Mouse (Mus musculus) lung, embryonic 15.5 days (tissue): ENCODE measurements around the gene Proser2. TPM values are rescaled to one million over a fixed set of nuclear protein-coding genes. Genes with fewer than 3 reads are reported as not detected.

Experiments used
- ATAC-seq: fragments of 200-750 bp; cut with Nextera tagmentation; 2 replicates; pipeline ENCODE4 v1.8.0; 2017; ENCODE audit warnings: moderate number of reproducible peaks, borderline replicate concordance; ENCODE audit not compliant: low FRiP score, low TSS enrichment; ENCODE audit errors: extremely low read depth
- H3K27ac ChIP-seq: fragments of 300-500 bp; sonication (generic); 2 replicates; pipeline ENCODE4 v1.5.1; 2015; ENCODE audit warnings: moderate library complexity, mild to moderate bottlenecking, inconsistent platforms
- H3K27me3 ChIP-seq: fragments of 300-500 bp; sonication (generic); 2 replicates; pipeline ENCODE4 v1.6.1; 2015; ENCODE audit warnings: inconsistent platforms
- H3K36me3 ChIP-seq: fragments of 300-500 bp; sonication (generic); 2 replicates; pipeline ENCODE4 v1.6.1; 2015; ENCODE audit warnings: inconsistent platforms
- H3K4me1 ChIP-seq: fragments of 300-500 bp; sonication (generic); 2 replicates; pipeline ENCODE4 v1.6.1; 2015; ENCODE audit warnings: inconsistent platforms
- H3K4me2 ChIP-seq: fragments of 300-500 bp; sonication (generic); 2 replicates; pipeline ENCODE4 v1.6.1; 2015; ENCODE audit warnings: inconsistent platforms, mild to moderate bottlenecking, moderate library complexity
- H3K4me3 ChIP-seq: fragments of 300-500 bp; sonication (generic); 2 replicates; pipeline ENCODE4 v1.5.1; 2015; ENCODE audit warnings: mild to moderate bottlenecking, inconsistent platforms
- H3K9ac ChIP-seq: fragments of 300-500 bp; sonication (generic); 2 replicates; pipeline ENCODE4 v1.6.1; 2015; ENCODE audit warnings: inconsistent platforms
- H3K9me3 ChIP-seq: fragments of 300-500 bp; sonication (generic); 2 replicates; pipeline ENCODE4 v1.6.1; 2016; ENCODE audit warnings: inconsistent platforms
- whole genome bisulfite sequencing: fragments of 180-500 bp; shearing (Covaris S2); methylation state at CpG from one replicate; pipeline ENCODE4 v1.1.7; 2015; 5-methylcytosine and 5-hydroxymethylcytosine counted together
- polyA plus RNA-seq: library from polyadenylated mRNA; unstranded; fragments of >200 nt; fragmentation: Nextera tagmentation; extraction: Ambion mirVana; gene quantifications from 2 replicates; pipeline ENCODE4 v1.2.1, GENCODE M21; 2015

Gene Proser2
- polyA plus RNA-seq, result 7.2 and 7.7 TPM in 2 replicates

DNA sequence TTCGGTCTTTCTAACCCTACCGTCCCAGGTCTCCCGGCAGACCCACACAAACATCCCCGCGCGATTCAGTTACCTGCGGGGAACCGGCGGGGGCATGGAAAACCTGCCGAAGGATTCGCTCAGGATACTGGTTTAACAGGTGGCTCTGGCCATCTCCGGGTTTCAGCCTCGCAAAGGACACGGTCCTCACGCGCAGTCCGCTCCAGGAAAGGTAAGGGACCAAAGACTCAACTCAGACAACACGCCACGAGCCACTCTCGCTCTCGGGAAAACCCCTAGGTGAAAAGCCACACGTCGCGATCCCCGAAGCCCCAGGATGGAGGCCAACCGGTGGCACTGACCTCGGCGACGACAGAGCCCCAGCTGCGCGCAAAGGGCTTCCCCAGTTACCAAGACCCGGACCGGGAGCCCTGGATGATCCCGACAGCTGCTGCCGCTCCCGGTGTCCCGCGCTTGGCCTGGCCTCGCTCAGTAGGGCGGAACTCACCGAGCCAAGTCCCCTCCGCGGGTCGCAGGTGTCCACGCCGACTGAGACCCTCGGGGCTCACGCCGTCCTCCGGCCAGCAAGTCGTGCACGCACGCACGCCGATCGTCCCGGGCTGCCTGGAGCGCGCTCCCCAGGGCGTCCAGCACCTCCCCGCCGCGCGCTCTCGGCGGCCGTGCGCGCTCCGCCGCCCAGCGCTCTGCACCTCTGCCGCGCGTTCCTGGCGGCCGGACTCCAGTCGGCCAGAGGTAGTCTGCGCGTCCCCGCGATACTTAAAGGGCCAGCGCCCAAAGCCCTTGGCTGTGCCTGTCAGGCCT, at the start of gene Proser2:
Proser2 (minus strand) TSS at position 657 of the 801 bp plus-strand sequence.
- 0 out of 2 replicates have a peak, but pooled peaks cover 3% of the 10 kb centered on the region for H3K4me1 ChIP-seq
- peak within 1 kb of the TSS; percentile 64 for H3K4me3 ChIP-seq
- ATAC-seq, result peak; percentile 90
- under 1% methylated on average over 83 of the region's 83 CpGs for WGBS
- no peak within 1 kb of the TSS for H3K27ac ChIP-seq
- H3K9me3 ChIP-seq, result no peaks in the 10 kb centered on the region
- H3K27me3 ChIP-seq, result peaks cover 20% of the 10 kb centered on the region
- H3K36me3 ChIP-seq, result no peaks in the 10 kb centered on the region
- peak within 1 kb of the TSS; percentile 39 for H3K9ac ChIP-seq
- peak within 1 kb of the TSS; percentile 83 for H3K4me2 ChIP-seq

DNA sequence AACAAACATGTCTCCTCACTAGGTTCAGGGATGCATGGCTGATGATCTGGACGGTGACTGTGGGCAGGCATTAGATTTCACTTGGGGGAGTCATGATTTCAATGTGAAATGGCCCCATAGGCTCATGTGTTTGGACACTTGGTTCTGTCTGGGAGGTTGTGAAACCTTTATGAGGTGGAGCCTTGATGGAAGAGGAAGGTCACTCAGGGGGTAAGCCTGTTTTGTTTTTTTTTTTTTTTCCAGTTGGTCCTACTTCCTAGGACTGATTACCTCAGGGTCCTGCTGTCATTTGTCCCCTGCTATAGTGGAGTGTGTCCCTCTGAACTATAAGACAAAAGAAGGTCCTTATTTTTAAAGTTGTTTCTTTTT, 49.7 kb upstream of the Proser2 start:
- H3K27ac ChIP-seq, result no peak overlapping the region
- WGBS, result 61% methylated on average over 1 of the region's 1 CpGs
- ATAC-seq, result no peak
- H3K9me3 ChIP-seq, result peaks cover 4% of the 10 kb centered on the region; the same call in 1 of the 2 replicates
- no peaks in the 10 kb centered on the region for H3K27me3 ChIP-seq
- no peak overlapping the region for H3K4me3 ChIP-seq
- no peaks in the 10 kb centered on the region for H3K36me3 ChIP-seq
- no peak overlapping the region for H3K4me2 ChIP-seq
- H3K9ac ChIP-seq, result no peak overlapping the region
- no peaks in the 10 kb centered on the region for H3K4me1 ChIP-seq

DNA sequence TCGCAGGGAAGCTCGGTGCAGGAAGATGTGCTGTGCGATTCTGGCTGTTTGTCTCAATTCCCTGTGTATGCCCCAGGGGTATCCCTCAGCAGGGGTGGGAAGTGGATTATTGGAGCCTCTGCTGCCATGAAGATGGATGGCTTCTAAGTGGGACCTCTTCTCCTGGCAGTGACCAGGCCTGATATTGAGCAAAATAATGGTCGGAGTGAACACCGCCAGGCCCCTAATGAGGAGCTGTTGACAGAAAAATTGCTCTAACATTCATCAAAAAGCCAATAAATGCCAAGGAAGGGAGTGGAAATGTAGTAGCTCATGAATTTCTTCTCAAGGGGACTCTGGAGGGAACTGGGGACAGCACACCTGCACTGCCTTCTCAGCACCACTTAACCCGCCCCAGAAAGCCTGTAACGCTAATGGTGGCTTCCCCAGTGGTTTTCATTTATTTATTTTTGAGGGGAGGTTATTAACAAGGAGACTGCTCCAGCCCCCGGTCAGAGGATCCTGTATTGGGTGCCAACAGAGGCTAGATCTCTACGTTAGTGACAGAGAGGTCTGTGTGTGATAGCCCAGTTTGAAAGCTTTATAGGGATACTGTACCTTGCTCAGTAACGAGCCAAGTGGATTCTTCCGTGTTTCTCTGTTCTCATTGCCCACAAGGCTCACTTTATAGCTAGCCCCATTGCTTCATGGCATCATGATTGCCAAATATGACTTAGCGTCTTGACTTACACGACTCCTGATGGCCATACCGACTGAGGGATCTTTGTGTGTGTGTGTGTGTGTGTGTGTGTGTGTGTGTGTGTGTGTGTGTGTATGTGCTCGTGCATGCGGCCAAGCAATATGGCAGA, 49.1 kb upstream of the Proser2 start:
- H3K27ac ChIP-seq, result no peak overlapping the region
- no peak for ATAC-seq
- no peaks in the 10 kb centered on the region for H3K27me3 ChIP-seq
- H3K4me3 ChIP-seq, result no peak overlapping the region
- no peaks in the 10 kb centered on the region for H3K9me3 ChIP-seq
- no peak overlapping the region for H3K4me2 ChIP-seq
- WGBS, result 67% methylated on average over 16 of the region's 16 CpGs
- H3K36me3 ChIP-seq, result no peaks in the 10 kb centered on the region
- no peak overlapping the region for H3K9ac ChIP-seq
- no peaks in the 10 kb centered on the region for H3K4me1 ChIP-seq

DNA sequence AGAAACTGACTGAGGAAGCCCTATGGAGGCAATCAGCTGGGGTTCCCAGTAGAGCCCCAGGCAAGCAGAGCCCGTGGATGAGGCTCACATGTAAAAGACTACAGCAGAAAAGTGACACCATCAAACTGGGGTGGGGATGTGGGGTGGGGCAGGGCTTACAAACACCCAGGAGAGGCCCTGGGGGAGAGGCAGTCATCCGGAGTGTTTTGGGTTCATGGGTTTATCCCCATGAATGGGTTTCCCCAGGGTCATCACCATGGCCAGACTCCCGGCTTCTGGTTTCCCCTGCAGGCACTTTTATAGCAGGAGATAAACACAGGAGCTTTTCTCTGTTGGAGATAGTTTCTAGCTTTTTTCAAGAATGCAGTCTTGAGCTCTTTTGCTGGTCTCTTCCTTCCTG, 43.0 kb upstream of the Proser2 start:
- Histone ChIP-seq H3K27me3 (no peaks in the 10 kb centered on the region), H3K4me2 (no peak overlapping the region), H3K9me3 (no peaks in the 10 kb centered on the region), H3K4me1 (no peaks in the 10 kb centered on the region), H3K4me3 (no peak overlapping the region), H3K27ac (no peak overlapping the region), H3K36me3 (no peaks in the 10 kb centered on the region), H3K9ac (no peak overlapping the region)
- WGBS, result 64% methylated on average over 3 of the region's 3 CpGs
- ATAC-seq, result no peak

DNA sequence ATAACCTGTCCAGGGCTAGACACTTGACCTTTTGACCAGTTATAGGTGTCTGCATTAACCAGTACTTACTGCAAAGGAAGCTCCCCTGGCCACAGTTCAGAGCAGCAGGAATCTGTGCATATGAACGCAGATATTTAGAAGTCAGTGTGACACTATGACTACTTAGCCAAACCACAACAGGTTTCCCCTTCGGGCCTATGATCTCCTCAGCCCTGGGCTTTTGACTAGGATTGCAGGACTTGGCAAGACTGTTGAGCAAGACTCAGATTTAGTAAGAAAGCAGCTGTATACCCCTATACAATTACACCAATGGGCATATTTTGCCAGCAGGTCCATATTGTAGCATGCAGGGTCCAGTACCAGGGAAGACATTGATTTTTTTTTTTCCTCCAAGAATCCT, 38.5 kb upstream of the Proser2 start:
- no peaks in the 10 kb centered on the region for H3K36me3 ChIP-seq
- H3K4me2 ChIP-seq, result no peak overlapping the region
- no peak overlapping the region for H3K4me3 ChIP-seq
- no peak overlapping the region for H3K9ac ChIP-seq
- no peak for ATAC-seq
- 65% methylated on average over 2 of the region's 2 CpGs for WGBS
- H3K27ac ChIP-seq, result no peak overlapping the region
- H3K27me3 ChIP-seq, result no peaks in the 10 kb centered on the region
- H3K4me1 ChIP-seq, result peaks cover 16% of the 10 kb centered on the region
- H3K9me3 ChIP-seq, result no peaks in the 10 kb centered on the region

DNA sequence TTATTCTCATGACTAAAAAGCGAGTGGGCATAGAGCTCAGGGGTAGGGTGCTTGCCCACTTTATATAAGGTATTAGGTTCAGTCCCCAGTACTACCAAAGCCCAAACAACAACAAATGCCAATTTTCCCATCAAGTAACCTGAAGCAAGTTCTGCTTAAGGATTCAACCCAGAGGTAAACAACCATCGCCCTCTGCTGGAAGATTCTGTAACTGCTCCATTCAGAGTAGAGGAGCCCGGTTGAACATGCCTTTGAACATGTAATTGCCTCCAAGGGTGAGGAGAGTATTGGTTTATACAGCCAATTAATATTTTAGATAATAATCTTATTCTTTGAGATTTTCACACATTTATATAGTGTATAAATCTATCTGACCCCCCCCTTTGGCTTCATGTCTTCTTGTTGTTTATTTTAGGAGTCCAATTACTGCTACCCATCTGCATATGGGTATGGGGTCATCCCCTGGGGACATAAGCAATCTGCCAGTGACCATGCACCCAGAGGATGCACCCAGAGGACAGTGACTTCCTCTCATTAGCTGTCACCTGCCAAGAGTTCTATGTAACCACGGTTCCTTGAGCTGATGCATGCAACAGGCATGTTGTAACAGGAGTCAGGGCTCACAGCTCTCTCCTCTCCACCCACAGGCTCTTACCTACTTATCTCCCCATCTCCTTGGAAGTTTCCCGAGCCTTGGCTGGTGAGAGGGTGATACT, 38.0 kb upstream of the Proser2 start:
- H3K4me3 ChIP-seq, result no peak overlapping the region
- no peaks in the 10 kb centered on the region for H3K27me3 ChIP-seq
- H3K36me3 ChIP-seq, result no peaks in the 10 kb centered on the region
- no peak overlapping the region for H3K27ac ChIP-seq
- no peaks in the 10 kb centered on the region for H3K9me3 ChIP-seq
- H3K4me2 ChIP-seq, result no peak overlapping the region
- H3K9ac ChIP-seq, result no peak overlapping the region
- no peak for ATAC-seq
- WGBS, result 17% methylated on average over 5 of the region's 5 CpGs
- peaks cover 20% of the 10 kb centered on the region for H3K4me1 ChIP-seq

DNA sequence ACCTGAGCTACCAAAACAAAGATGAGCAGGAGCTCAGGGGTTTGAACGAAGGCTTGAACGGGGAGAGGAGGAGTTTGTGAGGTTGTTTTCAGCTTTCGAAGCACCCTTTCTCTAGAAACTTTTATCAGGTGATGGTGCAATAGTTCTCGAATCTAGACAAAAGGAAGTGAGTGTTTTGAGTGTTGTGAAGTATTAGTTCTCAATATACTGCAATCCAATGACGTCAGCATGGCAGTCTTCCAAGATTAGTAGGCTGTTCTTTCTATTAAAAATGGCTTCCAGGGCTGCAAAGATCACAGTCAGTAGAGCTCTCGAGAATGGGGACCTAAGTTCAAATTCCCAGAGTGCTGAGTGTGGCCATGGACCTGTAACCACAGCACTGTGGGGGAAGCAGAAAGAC, 35.8 kb upstream of the Proser2 start:
- no peaks in the 10 kb centered on the region for H3K36me3 ChIP-seq
- H3K4me3 ChIP-seq, result no peak overlapping the region
- H3K4me2 ChIP-seq, result no peak overlapping the region
- no peak for ATAC-seq
- H3K9ac ChIP-seq, result no peak overlapping the region
- peaks cover 29% of the 10 kb centered on the region for H3K4me1 ChIP-seq
- H3K27ac ChIP-seq, result no peak overlapping the region
- no peaks in the 10 kb centered on the region for H3K27me3 ChIP-seq
- WGBS, result 36% methylated on average over 6 of the region's 6 CpGs
- no peaks in the 10 kb centered on the region for H3K9me3 ChIP-seq

DNA sequence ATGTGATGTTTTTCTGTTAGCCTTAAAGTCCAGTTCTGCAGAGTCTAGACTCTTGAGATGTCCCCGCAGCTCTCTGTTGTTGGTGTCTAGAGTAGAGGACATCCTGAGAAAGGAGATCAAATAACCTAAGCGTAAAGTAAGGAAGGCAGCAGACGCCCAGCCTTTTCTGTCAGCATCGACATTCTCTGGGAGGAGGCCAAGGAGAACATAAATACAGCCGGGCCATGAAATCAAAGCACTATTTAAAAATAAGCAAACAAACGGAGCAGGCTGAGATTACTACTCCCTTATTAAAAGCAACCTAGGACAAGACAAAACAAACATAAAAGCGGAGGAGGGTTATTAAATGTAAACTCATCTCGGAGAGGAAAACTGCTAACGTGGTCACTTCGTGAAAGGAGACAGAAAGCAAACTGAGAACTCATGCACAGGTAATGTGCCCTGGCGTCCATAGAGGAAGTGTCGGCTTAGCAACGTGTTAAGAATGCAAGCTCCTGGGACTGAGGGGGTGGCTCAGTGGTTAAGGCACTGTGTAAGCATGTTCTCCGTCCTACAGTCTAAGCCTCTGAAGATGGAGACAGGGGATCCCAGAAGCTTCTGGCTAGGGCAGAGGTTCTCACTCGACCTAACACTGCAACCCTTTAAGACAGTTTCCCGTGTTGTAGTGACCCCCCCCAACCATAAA, 34.7 kb upstream of the Proser2 start:
- no peaks in the 10 kb centered on the region for H3K9me3 ChIP-seq
- H3K9ac ChIP-seq, result no peak overlapping the region
- no peaks in the 10 kb centered on the region for H3K36me3 ChIP-seq
- 22% methylated on average over 16 of the region's 16 CpGs for WGBS
- H3K4me2 ChIP-seq, result peak overlapping the region; percentile 36
- ATAC-seq, result no peak
- H3K27me3 ChIP-seq, result no peaks in the 10 kb centered on the region
- H3K4me1 ChIP-seq, result peaks cover 39% of the 10 kb centered on the region
- peak overlapping the region; percentile 8; the same call in 1 of the 2 replicates for H3K27ac ChIP-seq
- no peak overlapping the region for H3K4me3 ChIP-seq

DNA sequence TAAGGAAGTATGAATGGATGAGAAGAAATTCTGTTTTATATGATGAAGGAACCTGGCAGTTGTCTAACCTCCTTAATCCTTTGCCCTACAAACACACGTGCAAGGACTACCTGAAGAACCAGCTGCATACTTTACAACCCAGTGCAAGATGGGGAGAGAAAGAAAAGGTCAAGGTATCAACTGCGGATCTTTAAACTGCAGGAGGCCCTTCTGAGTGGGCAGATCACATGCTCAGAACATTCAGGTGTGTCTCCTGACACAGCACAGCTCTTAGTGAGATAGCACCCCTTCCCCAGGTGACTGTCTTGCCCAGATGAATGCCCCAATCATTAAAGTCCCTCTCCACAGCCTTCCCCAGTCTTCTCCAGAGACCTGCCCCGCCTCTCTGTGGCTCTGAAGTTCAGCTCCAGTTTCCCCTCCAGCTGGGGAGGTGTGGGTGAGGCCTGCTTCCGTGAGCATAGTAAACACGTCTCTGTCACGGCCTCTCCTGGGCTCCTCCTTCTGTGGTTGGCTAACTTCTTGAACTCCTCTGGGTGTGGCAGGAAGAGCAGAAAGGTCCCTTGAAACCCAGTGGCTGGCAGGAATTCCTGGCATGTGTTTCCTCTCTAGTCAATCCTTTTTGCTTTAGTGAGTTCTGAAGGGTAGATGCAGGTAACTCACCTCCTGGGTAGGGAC, 32.5 kb upstream of the Proser2 start:
- Histone ChIP-seq H3K27me3 (no peaks in the 10 kb centered on the region), H3K4me2 (no peak overlapping the region), H3K9ac (no peak overlapping the region), H3K9me3 (no peaks in the 10 kb centered on the region), H3K4me3 (no peak overlapping the region), H3K4me1 (peaks cover 43% of the 10 kb centered on the region), H3K36me3 (no peaks in the 10 kb centered on the region), H3K27ac (peak overlapping the region; percentile 48)
- 25% methylated on average over 6 of the region's 6 CpGs for WGBS
- peak; percentile 63; the same call in 1 of the 2 replicates for ATAC-seq

DNA sequence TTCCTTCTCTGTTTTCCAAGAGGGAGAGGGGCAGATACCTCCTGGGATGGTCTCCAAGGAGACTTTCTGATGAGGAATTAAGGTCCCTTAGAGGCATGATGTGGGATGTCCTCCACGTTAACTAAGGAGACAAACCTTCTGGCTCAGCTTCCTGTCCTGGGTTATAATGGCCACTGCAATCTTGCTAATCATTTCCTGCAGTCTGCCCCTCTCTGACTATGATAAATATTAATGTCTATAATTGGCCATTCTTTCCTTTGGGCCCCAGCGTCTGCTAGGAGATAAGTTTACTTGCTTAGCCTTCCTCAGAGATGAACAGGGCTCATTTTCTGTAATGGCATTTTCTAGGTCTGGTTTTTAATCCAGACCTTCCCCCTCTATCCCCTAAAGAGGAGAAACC, 29.7 kb upstream of the Proser2 start:
- 21% methylated on average over 2 of the region's 2 CpGs for WGBS
- no peaks in the 10 kb centered on the region for H3K27me3 ChIP-seq
- H3K4me1 ChIP-seq, result peaks cover 39% of the 10 kb centered on the region
- no peak overlapping the region for H3K4me3 ChIP-seq
- no peak overlapping the region for H3K9ac ChIP-seq
- no peak overlapping the region for H3K27ac ChIP-seq
- no peak overlapping the region for H3K4me2 ChIP-seq
- no peaks in the 10 kb centered on the region for H3K36me3 ChIP-seq
- ATAC-seq, result no peak
- H3K9me3 ChIP-seq, result no peaks in the 10 kb centered on the region

DNA sequence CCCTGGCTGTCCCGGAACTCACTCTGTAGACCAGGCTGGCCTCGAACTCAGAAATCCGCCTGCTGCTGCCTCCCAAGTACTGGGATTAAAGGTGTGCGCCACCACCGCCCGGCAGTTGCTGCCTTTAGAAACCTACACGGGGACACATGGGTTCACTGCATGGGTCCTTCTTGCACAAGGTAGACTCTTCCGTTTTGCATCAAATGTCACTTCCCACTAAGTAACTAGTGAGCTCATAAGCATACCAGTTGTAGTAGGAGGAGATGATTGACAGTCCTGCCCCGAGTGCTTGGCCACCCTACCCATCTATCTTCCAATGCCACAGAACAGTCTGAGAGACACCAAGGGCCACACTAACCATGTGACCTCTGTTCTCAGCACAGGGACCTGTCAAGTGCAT, 29.2 kb upstream of the Proser2 start:
- H3K27ac ChIP-seq, result no peak overlapping the region
- no peak for ATAC-seq
- H3K36me3 ChIP-seq, result no peaks in the 10 kb centered on the region
- WGBS, result 82% methylated on average over 9 of the region's 9 CpGs
- H3K4me3 ChIP-seq, result no peak overlapping the region
- H3K9ac ChIP-seq, result no peak overlapping the region
- H3K4me2 ChIP-seq, result no peak overlapping the region
- no peaks in the 10 kb centered on the region for H3K27me3 ChIP-seq
- H3K9me3 ChIP-seq, result no peaks in the 10 kb centered on the region
- peaks cover 34% of the 10 kb centered on the region for H3K4me1 ChIP-seq
